Mouse (Mus musculus): ENCODE results near the gene Olfr224. TPM values are rescaled to one million over a fixed set of nuclear protein-coding genes. Genes with fewer than 3 reads are reported as not detected.

Gene Olfr224
- total RNA-seq (2012; rRNA removed) = not detected in 2 replicates

- Histone ChIP-seq H3K36me3 (ENCODE audit: control insufficient read depth, insufficient read depth, low read length, poor library complexity, severe bottlenecking) (no peaks in the 10 kb centered on the region), H3K9ac (ENCODE audit: insufficient read depth, low read depth, low read length, poor library complexity, severe bottlenecking) (no peak within 1 kb of the TSS), H3K27ac (ENCODE audit: insufficient read depth, low read depth, low read length, poor library complexity, severe bottlenecking) (no peak within 1 kb of the TSS), H3K9me3 (ENCODE audit: control insufficient read depth, insufficient read depth, low read depth, low read length) (no peaks in the 10 kb centered on the region), H3K4me1 (ENCODE audit: control insufficient read depth in 2 of 2, insufficient read depth in 2 of 2, low read length in 2 of 2, poor library complexity in 1 of 2) (no peaks in the 10 kb centered on the region), H3K4me3 (ENCODE audit: insufficient read depth in 1 of 2, low read depth in 1 of 2, low read length in 2 of 2, poor library complexity in 1 of 2, severe bottlenecking in 1 of 2) (no peak within 1 kb of the TSS)
- no peak for DNase-seq (ENCODE audit: low read depth, low spot score)
- no peak for TF ChIP-seq HCFC1 (IDR thresholded peaks at IDR 0.05; ENCODE audit: borderline replicate concordance, insufficient read depth, low read length)
- in situ Hi-C loops (cut with MboI; ENCODE audit: low sequenced_read_pairs in 2 of 2, unreplicated experiment in 2 of 2) = no loop called here
These were observed at the start of gene Olfr224 for GRCm38 (mm10) chr11:58570405-58570804. Olfr224 (minus strand) TSS chr11:58570553.

DNA sequence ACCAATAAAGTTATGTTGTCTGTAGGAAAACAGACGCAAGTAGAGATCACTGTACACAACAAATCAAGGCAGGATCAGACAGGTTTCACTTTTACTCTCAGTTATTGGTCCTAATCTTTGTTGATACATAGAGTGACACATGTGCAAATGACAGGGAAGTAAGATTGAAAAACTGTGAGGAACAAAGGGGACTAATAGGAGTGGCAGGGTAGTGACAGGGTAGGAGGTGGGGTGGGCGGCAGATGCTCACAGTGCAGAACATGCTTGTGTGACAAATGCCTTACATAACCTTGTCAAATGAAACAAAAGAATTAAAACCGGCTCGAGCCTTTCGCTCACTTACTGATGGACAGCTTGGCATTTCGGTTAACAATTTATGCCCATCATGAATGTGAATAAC is 48.4 kb upstream of the Olfr224 start:
- Histone ChIP-seq H3K36me3 (ENCODE audit: control insufficient read depth, insufficient read depth, low read length, poor library complexity, severe bottlenecking) (no peaks in the 10 kb centered on the region), H3K9ac (ENCODE audit: insufficient read depth, low read depth, low read length, poor library complexity, severe bottlenecking) (no peak overlapping the region), H3K4me3 (ENCODE audit: insufficient read depth in 1 of 2, low read depth in 1 of 2, low read length in 2 of 2, poor library complexity in 1 of 2, severe bottlenecking in 1 of 2) (no peak overlapping the region), H3K27ac (ENCODE audit: insufficient read depth, low read depth, low read length, poor library complexity, severe bottlenecking) (no peak overlapping the region), H3K4me1 (ENCODE audit: control insufficient read depth in 2 of 2, insufficient read depth in 2 of 2, low read length in 2 of 2, poor library complexity in 1 of 2) (no peaks in the 10 kb centered on the region), H3K9me3 (ENCODE audit: control insufficient read depth, insufficient read depth, low read depth, low read length) (no peaks in the 10 kb centered on the region)
- in situ Hi-C loops (cut with MboI; ENCODE audit: low sequenced_read_pairs in 2 of 2, unreplicated experiment in 2 of 2) = no loop called here
- no peak for TF ChIP-seq CHD2 (IDR thresholded peaks at IDR 0.05; ENCODE audit: low read depth, low read length)
- TF ChIP-seq MAFK (IDR thresholded peaks at IDR 0.05; ENCODE audit: insufficient read depth, low read depth, low read length) = no peak
- no peak for TF ChIP-seq ZC3H11A (IDR thresholded peaks at IDR 0.05; ENCODE audit: borderline replicate concordance, low read depth, low read length)
- no peak for TF ChIP-seq HCFC1 (IDR thresholded peaks at IDR 0.05; ENCODE audit: borderline replicate concordance, insufficient read depth, low read length)
- no peak for TF ChIP-seq ZNF384 (IDR thresholded peaks at IDR 0.05; ENCODE audit: low read depth, low read length)
- no peak for DNase-seq (ENCODE audit: low read depth, low spot score)

GRCm38 (mm10) chr11:58618369-58618768 is 48.0 kb upstream of the Olfr224 start:
- H3K27ac ChIP-seq (ENCODE audit: insufficient read depth, low read depth, low read length, poor library complexity, severe bottlenecking) = no peak overlapping the region
- DNase-seq (ENCODE audit: low read depth, low spot score) = no peak
- no peak overlapping the region for H3K4me3 ChIP-seq (ENCODE audit: insufficient read depth in 1 of 2, low read depth in 1 of 2, low read length in 2 of 2, poor library complexity in 1 of 2, severe bottlenecking in 1 of 2)
- H3K9me3 ChIP-seq (ENCODE audit: control insufficient read depth, insufficient read depth, low read depth, low read length) = no peaks in the 10 kb centered on the region
- H3K9ac ChIP-seq (ENCODE audit: insufficient read depth, low read depth, low read length, poor library complexity, severe bottlenecking) = no peak overlapping the region
- H3K36me3 ChIP-seq (ENCODE audit: control insufficient read depth, insufficient read depth, low read length, poor library complexity, severe bottlenecking) = no peaks in the 10 kb centered on the region
- no peaks in the 10 kb centered on the region for H3K4me1 ChIP-seq (ENCODE audit: control insufficient read depth in 2 of 2, insufficient read depth in 2 of 2, low read length in 2 of 2, poor library complexity in 1 of 2)
- TF ChIP-seq MAFK (IDR thresholded peaks at IDR 0.05; ENCODE audit: insufficient read depth, low read depth, low read length) (no peak), HCFC1 (IDR thresholded peaks at IDR 0.05; ENCODE audit: borderline replicate concordance, insufficient read depth, low read length) (no peak), CHD2 (IDR thresholded peaks at IDR 0.05; ENCODE audit: low read depth, low read length) (no peak), ZC3H11A (IDR thresholded peaks at IDR 0.05; ENCODE audit: borderline replicate concordance, low read depth, low read length) (no peak), ZNF384 (IDR thresholded peaks at IDR 0.05; ENCODE audit: low read depth, low read length) (no peak)
- in situ Hi-C loops (cut with MboI; ENCODE audit: low sequenced_read_pairs in 2 of 2, unreplicated experiment in 2 of 2) = no loop called here

DNA sequence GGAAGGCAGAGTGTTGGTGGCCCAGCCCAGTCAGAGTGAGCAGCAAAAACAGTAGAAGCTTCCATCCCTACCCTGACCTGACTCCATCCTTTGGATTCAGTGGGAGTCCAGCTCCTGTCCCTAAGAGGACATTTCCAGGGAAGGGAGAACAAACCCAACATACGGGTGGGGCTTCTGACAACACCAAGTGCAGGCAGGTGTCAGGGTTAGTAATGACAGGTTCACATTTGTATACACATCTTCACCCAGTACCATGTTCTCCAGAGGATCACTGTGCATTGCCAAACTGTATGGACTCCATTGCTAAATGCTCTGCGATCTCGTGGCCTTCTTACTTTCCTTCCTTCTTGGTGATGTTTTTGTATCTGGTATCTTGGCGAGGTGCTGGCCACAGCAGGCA is 45.6 kb upstream of the Olfr224 start, which contains the start of gene 2210407C18Rik:
2210407C18Rik (minus strand) TSS at position 101 of the 400 bp plus-strand sequence.
- TF ChIP-seq HCFC1 (IDR thresholded peaks at IDR 0.05; ENCODE audit: borderline replicate concordance, insufficient read depth, low read length) (no peak), MAFK (IDR thresholded peaks at IDR 0.05; ENCODE audit: insufficient read depth, low read depth, low read length) (no peak)
- in situ Hi-C loops (cut with MboI; ENCODE audit: low sequenced_read_pairs in 2 of 2, unreplicated experiment in 2 of 2) = no loop called here
- H3K36me3 ChIP-seq (ENCODE audit: control insufficient read depth, insufficient read depth, low read length, poor library complexity, severe bottlenecking) = no peaks in the 10 kb centered on the region

DNA sequence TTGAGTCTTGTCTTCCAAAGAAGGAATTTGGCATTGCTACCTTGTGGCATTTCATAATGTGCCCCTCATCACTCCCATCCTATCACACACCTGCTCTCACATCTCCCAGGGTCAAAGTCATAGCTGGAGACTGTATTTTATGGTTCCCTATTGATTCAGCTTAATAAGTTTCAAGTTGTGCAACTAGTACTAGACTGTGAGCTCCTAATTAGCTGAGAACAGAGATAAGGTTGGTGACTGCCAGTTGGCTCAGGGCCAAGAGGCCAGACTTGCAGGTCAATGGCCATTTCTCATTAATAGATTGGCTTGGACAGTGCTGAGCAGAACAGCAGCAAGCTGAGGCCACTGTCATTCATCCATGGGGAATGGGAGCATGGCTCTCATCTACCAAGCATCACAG is 44.2 kb upstream of the Olfr224 start:
- no peaks in the 10 kb centered on the region for H3K4me1 ChIP-seq (ENCODE audit: control insufficient read depth in 2 of 2, insufficient read depth in 2 of 2, low read length in 2 of 2, poor library complexity in 1 of 2)
- TF ChIP-seq CHD2 (IDR thresholded peaks at IDR 0.05; ENCODE audit: low read depth, low read length) (no peak), HCFC1 (IDR thresholded peaks at IDR 0.05; ENCODE audit: borderline replicate concordance, insufficient read depth, low read length) (no peak), ZC3H11A (IDR thresholded peaks at IDR 0.05; ENCODE audit: borderline replicate concordance, low read depth, low read length) (no peak), MAFK (IDR thresholded peaks at IDR 0.05; ENCODE audit: insufficient read depth, low read depth, low read length) (no peak), ZNF384 (IDR thresholded peaks at IDR 0.05; ENCODE audit: low read depth, low read length) (no peak)
- in situ Hi-C loops (cut with MboI; ENCODE audit: low sequenced_read_pairs in 2 of 2, unreplicated experiment in 2 of 2) = no loop called here
- no peaks in the 10 kb centered on the region for H3K36me3 ChIP-seq (ENCODE audit: control insufficient read depth, insufficient read depth, low read length, poor library complexity, severe bottlenecking)
- no peaks in the 10 kb centered on the region for H3K9me3 ChIP-seq (ENCODE audit: control insufficient read depth, insufficient read depth, low read depth, low read length)
- no peak overlapping the region for H3K27ac ChIP-seq (ENCODE audit: insufficient read depth, low read depth, low read length, poor library complexity, severe bottlenecking)
- no peak overlapping the region for H3K9ac ChIP-seq (ENCODE audit: insufficient read depth, low read depth, low read length, poor library complexity, severe bottlenecking)
- H3K4me3 ChIP-seq (ENCODE audit: insufficient read depth in 1 of 2, low read depth in 1 of 2, low read length in 2 of 2, poor library complexity in 1 of 2, severe bottlenecking in 1 of 2) = no peak overlapping the region
- DNase-seq (ENCODE audit: low read depth, low spot score) = no peak

More for the DNA sequence above, 45.6 kb upstream of the Olfr224 start, which contains the start of gene 2210407C18Rik:
- Histone ChIP-seq H3K9me3 (ENCODE audit: control insufficient read depth, insufficient read depth, low read depth, low read length) (no peaks in the 10 kb centered on the region), H3K9ac (ENCODE audit: insufficient read depth, low read depth, low read length, poor library complexity, severe bottlenecking) (no peak within 1 kb of the TSS), H3K27ac (ENCODE audit: insufficient read depth, low read depth, low read length, poor library complexity, severe bottlenecking) (no peak within 1 kb of the TSS), H3K4me3 (ENCODE audit: insufficient read depth in 1 of 2, low read depth in 1 of 2, low read length in 2 of 2, poor library complexity in 1 of 2, severe bottlenecking in 1 of 2) (no peak within 1 kb of the TSS), H3K4me1 (ENCODE audit: control insufficient read depth in 2 of 2, insufficient read depth in 2 of 2, low read length in 2 of 2, poor library complexity in 1 of 2) (no peaks in the 10 kb centered on the region)
- no peak for DNase-seq (ENCODE audit: low read depth, low spot score)
